Mouse (Mus musculus) heart, postnatal 0 days (tissue): ENCODE measurements around the gene Lxn.

ENCODE experiments used
- CTCF ChIP-seq: IDR thresholded peaks from 2 replicates; pipeline ENCODE4 v1.5.1; 2016; ENCODE audit warnings: antibody characterized with exemption, control low read depth, low read depth
- EP300 ChIP-seq: IDR thresholded peaks from 2 replicates; pipeline ENCODE4 v1.6.1; 2016; ENCODE audit warnings: antibody characterized with exemption, low read depth

GRCm38 (mm10) chr3:67471408-67472127 lies 7.8 kb upstream of the Lxn start:
- TF ChIP-seq CTCF = no peak
- no peak for TF ChIP-seq EP300
